Mouse (Mus musculus) lung, postnatal 0 days (tissue): ENCODE data around the gene Gm14401.
"Not testable (repeated sequence)": the region's sequence is repeated elsewhere in the genome, so short reads cannot be mapped to it uniquely, and the experiment has no call there.

ENCODE experiments used
- CTCF ChIP-seq: IDR thresholded peaks from 2 replicates; pipeline ENCODE4 v1.5.1; 2016; ENCODE audit warnings: antibody characterized with exemption, mild to moderate bottlenecking
- EP300 ChIP-seq: IDR thresholded peaks from 2 replicates; pipeline ENCODE4 v1.6.1; 2016; ENCODE audit warnings: antibody characterized with exemption, mild to moderate bottlenecking, control low read depth

DNA sequence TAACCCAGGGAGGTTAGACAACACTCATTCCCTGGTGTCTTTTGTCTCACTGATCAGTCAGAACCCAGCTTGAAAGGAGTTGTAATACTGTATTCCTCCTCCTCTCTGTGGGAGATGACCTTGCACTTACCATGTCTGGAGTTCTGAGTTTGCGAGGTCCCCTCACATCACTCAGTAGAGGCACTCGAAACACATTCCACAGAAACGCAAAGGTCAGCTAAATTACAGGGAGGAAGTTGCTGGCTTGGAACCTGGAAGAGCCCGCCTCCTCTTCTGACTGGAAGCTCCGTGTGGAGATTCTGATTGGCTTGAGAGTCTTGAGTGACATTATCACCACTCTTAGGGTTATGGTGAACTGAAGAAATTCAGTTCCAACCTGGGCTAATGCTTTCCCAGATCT, 35.0 kb downstream of the Gm14401 start:
- TF ChIP-seq CTCF, EP300: not testable (repeated sequence)
